ENCODE assay signal across 8 mouse cellular contexts in genomic region chr15:102101672-102102541, GRCm38 (mm10). TPM values are rescaled to one million over a fixed set of nuclear protein-coding genes. Genes with fewer than 3 reads are reported as not detected.
DNase-seq lines count a peak whose midpoint lies in the region; ATAC-seq lines count a peak whose summit lies in the region.

No protein-coding gene starts in this region.

- H3K4me2 ChIP-seq in intestine, embryonic 14.5 days (ENCODE audit: low read length) = peak overlapping the region; percentile 80
- no peak overlapping the region for H3K4me2 ChIP-seq in liver, embryonic 16.5 days (ENCODE audit: low read depth, low read length)
- H3K4me2 ChIP-seq in stomach, embryonic 15.5 days = peak overlapping the region; percentile 83

- no peaks in the 10 kb centered on the region for H3K27me3 ChIP-seq in intestine, embryonic 14.5 days (replicated peaks; ENCODE audit: control insufficient read depth, insufficient read depth, low read length)
- H3K27me3 ChIP-seq in liver, embryonic 16.5 days (ENCODE audit: control insufficient read depth, insufficient read depth, low read depth, low read length) = peaks cover 29% of the 10 kb centered on the region
- no peaks in the 10 kb centered on the region for H3K27me3 ChIP-seq in stomach, embryonic 15.5 days (replicated peaks)

- peak overlapping the region; percentile 54 for H3K4me3 ChIP-seq in intestine, embryonic 14.5 days (ENCODE audit: low read depth, low read length)
- H3K4me3 ChIP-seq in liver, embryonic 16.5 days (ENCODE audit: low read depth, low read length) = peak overlapping the region; percentile 8
- H3K4me3 ChIP-seq in stomach, embryonic 15.5 days (replicated peaks) = peak overlapping the region; percentile 69

- no peaks in the 10 kb centered on the region for H3K9me3 ChIP-seq in intestine, embryonic 14.5 days (ENCODE audit: control insufficient read depth, low read length)
- H3K9me3 ChIP-seq in liver, embryonic 16.5 days (replicated peaks; ENCODE audit: control insufficient read depth, low read length) = no peaks in the 10 kb centered on the region
- H3K9me3 ChIP-seq in stomach, embryonic 15.5 days = no peaks in the 10 kb centered on the region

- DNase-seq in urinary bladder, postnatal 14 days (ENCODE audit: low spot score) = peak; percentile 51
- no peak for DNase-seq in urinary bladder, postnatal 25 days (ENCODE audit: low spot score)
- DNase-seq in gastrocnemius, postnatal 10 days = peak; percentile 24
- DNase-seq in intestine, embryonic 14.5 days (ENCODE audit: low spot score) = peak; percentile 77
- DNase-seq in left cerebral cortex, adult 9 months (ENCODE audit: low spot score in 2 of 2) = no peak
- no peak for DNase-seq in embryo, embryonic 9.5 days (ENCODE audit: extremely low spot score)

- H3K27ac ChIP-seq in intestine, embryonic 14.5 days (ENCODE audit: low read depth) = peak overlapping the region; percentile 85
- H3K27ac ChIP-seq in liver, embryonic 16.5 days (ENCODE audit: low read length) = peak overlapping the region; percentile 57
- peak overlapping the region; percentile 98 for H3K27ac ChIP-seq in stomach, embryonic 15.5 days

- ATAC-seq in intestine, embryonic 14.5 days (replicated peaks; ENCODE audit: low FRiP score, low TSS enrichment, low read depth) = no peak; the same call in 1 of the 2 replicates
- peak; percentile 11; the same call in 1 of the 2 replicates for ATAC-seq in liver, embryonic 16.5 days (ENCODE audit: low read depth)
- ATAC-seq in stomach, embryonic 15.5 days (ENCODE audit: insufficient read depth, low FRiP score, low read depth) = peak; percentile 6; the same call in 1 of the 2 replicates

- H3K36me3 ChIP-seq in intestine, embryonic 14.5 days (ENCODE audit: control insufficient read depth, insufficient read depth, low read length) = peaks cover 22% of the 10 kb centered on the region
- no peaks in the 10 kb centered on the region; the same call in 1 of the 2 replicates for H3K36me3 ChIP-seq in liver, embryonic 16.5 days (ENCODE audit: control insufficient read depth, insufficient read depth)
- 0 out of 2 replicates have a peak, but pooled peaks cover 8% of the 10 kb centered on the region for H3K36me3 ChIP-seq in stomach, embryonic 15.5 days

- H3K4me1 ChIP-seq in intestine, embryonic 14.5 days (replicated peaks; ENCODE audit: control insufficient read depth, insufficient read depth, low read length) = peaks cover 70% of the 10 kb centered on the region
- H3K4me1 ChIP-seq in liver, embryonic 16.5 days (ENCODE audit: control insufficient read depth, low read depth, low read length) = peaks cover 42% of the 10 kb centered on the region
- peaks cover 91% of the 10 kb centered on the region for H3K4me1 ChIP-seq in stomach, embryonic 15.5 days

- H3K9ac ChIP-seq in intestine, embryonic 14.5 days (ENCODE audit: low read length) = peak overlapping the region; percentile 59
- H3K9ac ChIP-seq in liver, embryonic 16.5 days (ENCODE audit: low read depth, low read length) = no peak overlapping the region
- H3K9ac ChIP-seq in stomach, embryonic 15.5 days = 0 out of 2 replicates have a peak overlapping the region, but pooled peaks have one; percentile 30

- WGBS in intestine, embryonic 14.5 days = 25% methylated on average over 11 of the region's 11 CpGs
- 42% methylated on average over 11 of the region's 11 CpGs for WGBS in liver, embryonic 16.5 days (ENCODE audit: insufficient replicate concordance)
- WGBS in stomach, embryonic 15.5 days = 18% methylated on average over 11 of the region's 11 CpGs

RNA-seq across cellular contexts. Expression of gene Tns2, which starts 1.7 kb away (rescaled TPM):
- total RNA-seq in gastrocnemius, postnatal 10 days (2021) = 10 to 100 TPM; 38.8 to 41.9 TPM
- polyA plus RNA-seq in intestine, embryonic 14.5 days (2014; fragmentation: Nextera tagmentation; extraction: Ambion mirVana) = 41.5 and 48.8 TPM in 2 replicates
- polyA plus RNA-seq in liver, embryonic 16.5 days (2015; fragmentation: Nextera tagmentation; extraction: Ambion mirVana) = 6.2 and 6.8 TPM in 2 replicates
- 34.6 and 34.7 TPM in 2 replicates for polyA plus RNA-seq in stomach, embryonic 15.5 days (2015; fragmentation: Nextera tagmentation; extraction: Ambion mirVana)

RNA-seq across cellular contexts. Expression of gene Eif4b, which starts 28.3 kb away (rescaled TPM):
- 100 to 1,000 TPM; 151 to 152 TPM for total RNA-seq in gastrocnemius, postnatal 10 days (2021)
- 141 and 152 TPM in 2 replicates for polyA plus RNA-seq in intestine, embryonic 14.5 days (2014; fragmentation: Nextera tagmentation; extraction: Ambion mirVana)
- 42.7 and 43.6 TPM in 2 replicates for polyA plus RNA-seq in liver, embryonic 16.5 days (2015; fragmentation: Nextera tagmentation; extraction: Ambion mirVana)
- polyA plus RNA-seq in stomach, embryonic 15.5 days (2015; fragmentation: Nextera tagmentation; extraction: Ambion mirVana) = 107 and 116 TPM in 2 replicates

RNA-seq across cellular contexts. Expression of gene Spryd3, which starts 34.1 kb away (rescaled TPM):
- 10 to 100 TPM; 14.2 to 14.8 TPM for total RNA-seq in gastrocnemius, postnatal 10 days (2021)
- polyA plus RNA-seq in intestine, embryonic 14.5 days (2014; fragmentation: Nextera tagmentation; extraction: Ambion mirVana) = 14.4 and 16.1 TPM in 2 replicates
- 13.0 and 14.3 TPM in 2 replicates for polyA plus RNA-seq in liver, embryonic 16.5 days (2015; fragmentation: Nextera tagmentation; extraction: Ambion mirVana)
- 25.0 and 25.2 TPM in 2 replicates for polyA plus RNA-seq in stomach, embryonic 15.5 days (2015; fragmentation: Nextera tagmentation; extraction: Ambion mirVana)

RNA-seq across cellular contexts. Expression of gene Igfbp6, which starts 42.3 kb away (rescaled TPM):
- total RNA-seq in gastrocnemius, postnatal 10 days (2021) = 10 to 100 TPM; 66.0 to 77.5 TPM
- 8.8 and 10.4 TPM in 2 replicates for polyA plus RNA-seq in intestine, embryonic 14.5 days (2014; fragmentation: Nextera tagmentation; extraction: Ambion mirVana)
- 1.5 and 2.4 TPM in 2 replicates for polyA plus RNA-seq in liver, embryonic 16.5 days (2015; fragmentation: Nextera tagmentation; extraction: Ambion mirVana)
- 13.2 and 18.2 TPM in 2 replicates for polyA plus RNA-seq in stomach, embryonic 15.5 days (2015; fragmentation: Nextera tagmentation; extraction: Ambion mirVana)

RNA-seq across cellular contexts. Expression of gene Soat2, which starts 48.4 kb away (rescaled TPM):
- under 1 TPM; 0.14 to 0.27 TPM for total RNA-seq in gastrocnemius, postnatal 10 days (2021)
- polyA plus RNA-seq in intestine, embryonic 14.5 days (2014; fragmentation: Nextera tagmentation; extraction: Ambion mirVana) = 3.0 and 4.7 TPM in 2 replicates
- 33.6 and 34.4 TPM in 2 replicates for polyA plus RNA-seq in liver, embryonic 16.5 days (2015; fragmentation: Nextera tagmentation; extraction: Ambion mirVana)
- polyA plus RNA-seq in stomach, embryonic 15.5 days (2015; fragmentation: Nextera tagmentation; extraction: Ambion mirVana) = 5.9 and 6.2 TPM in 2 replicates

Comparison
In these comparisons a context has a peak if more than half of its experiments do, and no peak if none do; other contexts are left out.
1. DNase-seq: peak in urinary bladder, postnatal 14 days (single experiment), gastrocnemius, postnatal 10 days (single experiment) and intestine, embryonic 14.5 days (single experiment); none in urinary bladder, postnatal 25 days (single experiment), left cerebral cortex, adult 9 months (0 of 2) and embryo, embryonic 9.5 days (single experiment).
2. H3K4me3 ChIP-seq: peak in every context shown above with its lines; median percentile 69 in stomach, embryonic 15.5 days; 54 in intestine, embryonic 14.5 days; 8 in liver, embryonic 16.5 days.
3. Peak in every context shown above with its lines, with median percentiles within 50 percentile points of each other: H3K27ac ChIP-seq.